ENCODE assay signal across 7 mouse cellular contexts in the genomic region with DNA sequence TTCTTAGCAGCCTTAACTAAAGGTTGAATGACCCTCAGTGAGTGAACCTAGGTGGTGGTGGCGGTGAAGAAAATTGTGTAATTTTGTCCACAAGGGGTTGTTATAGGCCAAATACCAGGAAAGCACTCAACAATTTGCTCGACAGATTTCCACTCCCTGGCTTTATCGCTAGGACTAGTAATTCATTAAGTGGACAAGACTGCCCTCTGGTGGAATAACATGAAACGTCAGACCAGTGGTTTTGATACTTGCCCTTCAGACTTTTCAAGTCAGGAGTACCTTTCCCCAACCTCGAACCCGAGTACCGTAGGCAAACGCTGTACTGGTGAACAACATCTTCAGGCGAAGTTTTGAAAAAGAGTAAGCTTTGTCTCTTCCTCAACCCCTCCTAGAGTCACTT. TPM values are rescaled to one million over a fixed set of nuclear protein-coding genes. Genes with fewer than 3 reads are reported as not detected.
DNase-seq lines count a peak whose midpoint lies in the region; ATAC-seq and TF ChIP-seq lines count a peak whose summit lies in the region.

No protein-coding gene starts in this region.

- no peak overlapping the region for H3K4me3 ChIP-seq in forebrain, embryonic 15.5 days
- no peak overlapping the region for H3K4me3 ChIP-seq in hindbrain, embryonic 14.5 days (replicated peaks; ENCODE audit: low read length)
- no peak overlapping the region for H3K4me3 ChIP-seq in lung, postnatal 0 days (ENCODE audit: low read depth, low read length)

- H3K9ac ChIP-seq in forebrain, embryonic 15.5 days (replicated peaks): no peak overlapping the region
- H3K9ac ChIP-seq in hindbrain, embryonic 14.5 days: no peak overlapping the region
- H3K9ac ChIP-seq in lung, postnatal 0 days (replicated peaks; ENCODE audit: low read depth): no peak overlapping the region

- no peak for ATAC-seq in forebrain, embryonic 15.5 days (replicated peaks)
- no peak for ATAC-seq in hindbrain, embryonic 14.5 days (ENCODE audit: low FRiP score)
- peak; percentile 64 for ATAC-seq in lung, postnatal 0 days

- no peaks in the 10 kb centered on the region for H3K36me3 ChIP-seq in forebrain, embryonic 15.5 days
- H3K36me3 ChIP-seq in hindbrain, embryonic 14.5 days (replicated peaks; ENCODE audit: control insufficient read depth, insufficient read depth): no peaks in the 10 kb centered on the region
- no peaks in the 10 kb centered on the region; the same call in 1 of the 2 replicates for H3K36me3 ChIP-seq in lung, postnatal 0 days (ENCODE audit: insufficient read depth, low read length)

- peak overlapping the region; percentile 7 for H3K4me2 ChIP-seq in forebrain, embryonic 15.5 days (replicated peaks)
- H3K4me2 ChIP-seq in hindbrain, embryonic 14.5 days (replicated peaks): peak overlapping the region; percentile 32
- peak overlapping the region; percentile 40 for H3K4me2 ChIP-seq in lung, postnatal 0 days (replicated peaks; ENCODE audit: low read depth, low read length)

- peak; percentile 80 for DNase-seq in MEL-GATA-1-ER (ENCODE audit: extremely low read depth, low read depth)
- DNase-seq in cerebellum, adult 18-20 months: peak; percentile 76 to 79
- peak; percentile 98 for DNase-seq in hindbrain, embryonic 14.5 days (ENCODE audit: low spot score)
- peak; percentile 81 for DNase-seq in layer of hippocampus, adult 9-11 months
- DNase-seq in lung, postnatal 0 days (ENCODE audit: low spot score): peak; percentile 93
- peak; percentile 92 for DNase-seq in retina, postnatal 1 day

- no peak for TF ChIP-seq EP300 in lung, postnatal 0 days (IDR thresholded peaks at IDR 0.05)

- H3K9me3 ChIP-seq in forebrain, embryonic 15.5 days: no peaks in the 10 kb centered on the region
- H3K9me3 ChIP-seq in hindbrain, embryonic 14.5 days (ENCODE audit: control insufficient read depth, low read length): no peaks in the 10 kb centered on the region
- H3K9me3 ChIP-seq in lung, postnatal 0 days (ENCODE audit: low read length): no peaks in the 10 kb centered on the region

- H3K4me1 ChIP-seq in forebrain, embryonic 15.5 days: peaks cover 32% of the 10 kb centered on the region
- peaks cover 16% of the 10 kb centered on the region for H3K4me1 ChIP-seq in hindbrain, embryonic 14.5 days (replicated peaks; ENCODE audit: control insufficient read depth, insufficient read depth, low read length)
- peaks cover 5% of the 10 kb centered on the region; the same call in 1 of the 2 replicates for H3K4me1 ChIP-seq in lung, postnatal 0 days (ENCODE audit: insufficient read depth, low read depth, low read length)

- H3K27me3 ChIP-seq in forebrain, embryonic 15.5 days: 0 out of 2 replicates have a peak, but pooled peaks cover 6% of the 10 kb centered on the region
- H3K27me3 ChIP-seq in hindbrain, embryonic 14.5 days (ENCODE audit: control insufficient read depth, insufficient read depth, low read length): peaks cover 10% of the 10 kb centered on the region; the same call in 1 of the 2 replicates
- peaks cover 13% of the 10 kb centered on the region for H3K27me3 ChIP-seq in lung, postnatal 0 days (replicated peaks; ENCODE audit: insufficient read depth, low read length)

- peak; percentile 83 for TF ChIP-seq CTCF in lung, postnatal 0 days (IDR thresholded peaks at IDR 0.05)

- H3K27ac ChIP-seq in forebrain, embryonic 15.5 days (replicated peaks): no peak overlapping the region
- H3K27ac ChIP-seq in hindbrain, embryonic 14.5 days: no peak overlapping the region
- H3K27ac ChIP-seq in lung, postnatal 0 days (ENCODE audit: low read length): no peak overlapping the region

- 0% methylated on average over 9 of the region's 9 CpGs for WGBS in forebrain, embryonic 15.5 days
- under 1% methylated on average over 9 of the region's 9 CpGs for WGBS in hindbrain, embryonic 14.5 days
- 0% methylated on average over 9 of the region's 9 CpGs for WGBS in lung, postnatal 0 days

RNA-seq across cellular contexts. Expression of gene Gdf11, which starts 3.9 kb away (rescaled TPM):
- 7.5 and 8.7 TPM in 2 replicates for polyA plus RNA-seq in forebrain, embryonic 15.5 days (2015; fragmentation: Nextera tagmentation; extraction: Ambion mirVana)
- 5.9 and 6.7 TPM in 2 replicates for polyA plus RNA-seq in hindbrain, embryonic 14.5 days (2014; fragmentation: Nextera tagmentation; extraction: Ambion mirVana)
- 1.6 and 2.1 TPM in 2 replicates for polyA plus RNA-seq in lung, postnatal 0 days (2015; fragmentation: Nextera tagmentation; extraction: Ambion mirVana)

RNA-seq across cellular contexts. Expression of gene Cd63, which starts 5.4 kb away (rescaled TPM):
- polyA plus RNA-seq in forebrain, embryonic 15.5 days (2015; fragmentation: Nextera tagmentation; extraction: Ambion mirVana): 125 and 142 TPM in 2 replicates
- polyA plus RNA-seq in hindbrain, embryonic 14.5 days (2014; fragmentation: Nextera tagmentation; extraction: Ambion mirVana): 215 and 239 TPM in 2 replicates
- 761 and 764 TPM in 2 replicates for polyA plus RNA-seq in lung, postnatal 0 days (2015; fragmentation: Nextera tagmentation; extraction: Ambion mirVana)

RNA-seq across cellular contexts. Expression of gene Rdh5, which starts 27.3 kb away (rescaled TPM):
- polyA plus RNA-seq in forebrain, embryonic 15.5 days (2015; fragmentation: Nextera tagmentation; extraction: Ambion mirVana): 11.7 and 12.6 TPM in 2 replicates
- 17.6 and 20.4 TPM in 2 replicates for polyA plus RNA-seq in hindbrain, embryonic 14.5 days (2014; fragmentation: Nextera tagmentation; extraction: Ambion mirVana)
- polyA plus RNA-seq in lung, postnatal 0 days (2015; fragmentation: Nextera tagmentation; extraction: Ambion mirVana): 13.2 and 16.7 TPM in 2 replicates

RNA-seq across cellular contexts. Expression of gene Bloc1s1, which starts 28.4 kb away (rescaled TPM):
- polyA plus RNA-seq in forebrain, embryonic 15.5 days (2015; fragmentation: Nextera tagmentation; extraction: Ambion mirVana): 230 and 251 TPM in 2 replicates
- polyA plus RNA-seq in hindbrain, embryonic 14.5 days (2014; fragmentation: Nextera tagmentation; extraction: Ambion mirVana): 228 and 269 TPM in 2 replicates
- 228 and 243 TPM in 2 replicates for polyA plus RNA-seq in lung, postnatal 0 days (2015; fragmentation: Nextera tagmentation; extraction: Ambion mirVana)

RNA-seq across cellular contexts. Expression of gene Itga7, which starts 38.2 kb away (rescaled TPM):
- 2.1 TPM in 2 replicates for polyA plus RNA-seq in forebrain, embryonic 15.5 days (2015; fragmentation: Nextera tagmentation; extraction: Ambion mirVana)
- polyA plus RNA-seq in hindbrain, embryonic 14.5 days (2014; fragmentation: Nextera tagmentation; extraction: Ambion mirVana): 6.2 and 7.2 TPM in 2 replicates
- 14.6 and 20.7 TPM in 2 replicates for polyA plus RNA-seq in lung, postnatal 0 days (2015; fragmentation: Nextera tagmentation; extraction: Ambion mirVana)
